Mouse (Mus musculus): ENCODE measurements around the gene Gm49325. TPM values are rescaled to one million over a fixed set of nuclear protein-coding genes. Genes with fewer than 3 reads are reported as not detected.
A peak's percentile ranks its signal among the peaks of the same experiment; 100 is the strongest.

Gene Gm49325
- polyA plus RNA-seq, 1 experiment from 2014 or later = 3.1 TPM

- no peak for ATAC-seq (ENCODE audit: insufficient number of reproducible peaks, low FRiP score, low TSS enrichment, low read depth)
- no peaks in the 10 kb centered on the region for H3K27me3 ChIP-seq
- no peak overlapping the region for H3K4me3 ChIP-seq (replicated peaks)
- H3K9ac ChIP-seq = no peak overlapping the region
- H3K27ac ChIP-seq (replicated peaks) = no peak overlapping the region
- WGBS = 83% methylated on average over 9 of the region's 9 CpGs
- peaks cover 15% of the 10 kb centered on the region for H3K4me1 ChIP-seq
- H3K9me3 ChIP-seq (replicated peaks) = no peaks in the 10 kb centered on the region
- no peak overlapping the region for H3K4me2 ChIP-seq (replicated peaks)
- no peaks in the 10 kb centered on the region for H3K36me3 ChIP-seq
Measured at GRCm38 (mm10) chr10:77652046-77652445, 46.0 kb downstream of the Gm49325 start.

- no peak overlapping the region for H3K4me2 ChIP-seq (replicated peaks)
- H3K27me3 ChIP-seq = no peaks in the 10 kb centered on the region
- H3K4me1 ChIP-seq = peaks cover 9% of the 10 kb centered on the region; the same call in 1 of the 2 replicates
- H3K9me3 ChIP-seq (replicated peaks) = no peaks in the 10 kb centered on the region
- no peak overlapping the region for H3K4me3 ChIP-seq (replicated peaks)
- no peak overlapping the region for H3K9ac ChIP-seq
- WGBS = 50% methylated on average over 15 of the region's 15 CpGs
- H3K27ac ChIP-seq (replicated peaks) = no peak overlapping the region
- no peak for ATAC-seq (ENCODE audit: insufficient number of reproducible peaks, low FRiP score, low TSS enrichment, low read depth)
- no peaks in the 10 kb centered on the region for H3K36me3 ChIP-seq
Measured at GRCm38 (mm10) chr10:77658286-77658994, 52.4 kb downstream of the Gm49325 start.

- WGBS = 44% methylated on average over 43 of the region's 43 CpGs
Measured at GRCm38 (mm10) chr10:77663949-77664665, 58.1 kb downstream of the Gm49325 start.

GRCm38 (mm10) chr10:77666342-77666741, 60.3 kb downstream of the Gm49325 start:
- WGBS = 58% methylated on average over 8 of the region's 8 CpGs
- ATAC-seq (ENCODE audit: insufficient number of reproducible peaks, low FRiP score, low TSS enrichment, low read depth) = no peak
- H3K27ac ChIP-seq (replicated peaks) = no peak overlapping the region
- no peak overlapping the region for H3K9ac ChIP-seq
- no peaks in the 10 kb centered on the region for H3K9me3 ChIP-seq (replicated peaks)
- H3K4me1 ChIP-seq = peaks cover 11% of the 10 kb centered on the region
- no peak overlapping the region for H3K4me3 ChIP-seq (replicated peaks)
- no peaks in the 10 kb centered on the region for H3K36me3 ChIP-seq
- no peak overlapping the region for H3K4me2 ChIP-seq (replicated peaks)
- 0 out of 2 replicates have a peak, but pooled peaks cover 3% of the 10 kb centered on the region for H3K27me3 ChIP-seq

More at GRCm38 (mm10) chr10:77663949-77664665, 58.1 kb downstream of the Gm49325 start:
- 0 out of 2 replicates have a peak, but pooled peaks cover 3% of the 10 kb centered on the region for H3K27me3 ChIP-seq
- no peak overlapping the region for H3K4me3 ChIP-seq (replicated peaks)
- no peak overlapping the region for H3K9ac ChIP-seq
- H3K36me3 ChIP-seq = no peaks in the 10 kb centered on the region
- peaks cover 11% of the 10 kb centered on the region for H3K4me1 ChIP-seq
- no peak for ATAC-seq (ENCODE audit: insufficient number of reproducible peaks, low FRiP score, low TSS enrichment, low read depth)
- H3K27ac ChIP-seq (replicated peaks) = no peak overlapping the region
- H3K4me2 ChIP-seq (replicated peaks) = no peak overlapping the region
- no peaks in the 10 kb centered on the region for H3K9me3 ChIP-seq (replicated peaks)

- Histone ChIP-seq H3K36me3 (no peaks in the 10 kb centered on the region), H3K27me3 (0 out of 2 replicates have a peak, but pooled peaks cover 3% of the 10 kb centered on the region), H3K4me2 (replicated peaks) (no peak overlapping the region), H3K9me3 (replicated peaks) (no peaks in the 10 kb centered on the region), H3K4me1 (peaks cover 11% of the 10 kb centered on the region), H3K27ac (replicated peaks) (no peak overlapping the region), H3K4me3 (replicated peaks) (no peak overlapping the region), H3K9ac (no peak overlapping the region)
- ATAC-seq (ENCODE audit: insufficient number of reproducible peaks, low FRiP score, low TSS enrichment, low read depth) = no peak
- WGBS = 68% methylated on average over 4 of the region's 4 CpGs
Measured at GRCm38 (mm10) chr10:77667402-77667801, 61.4 kb downstream of the Gm49325 start.

GRCm38 (mm10) chr10:77670710-77671109, 64.7 kb downstream of the Gm49325 start:
- WGBS = 65% methylated on average over 4 of the region's 4 CpGs
- no peak overlapping the region for H3K27ac ChIP-seq (replicated peaks)
- no peak overlapping the region for H3K4me3 ChIP-seq (replicated peaks)
- H3K27me3 ChIP-seq = peaks cover 4% of the 10 kb centered on the region; the same call in 1 of the 2 replicates
- H3K4me1 ChIP-seq = peaks cover 22% of the 10 kb centered on the region
- no peaks in the 10 kb centered on the region for H3K36me3 ChIP-seq
- ATAC-seq (ENCODE audit: insufficient number of reproducible peaks, low FRiP score, low TSS enrichment, low read depth) = no peak
- no peak overlapping the region for H3K4me2 ChIP-seq (replicated peaks)
- H3K9me3 ChIP-seq (replicated peaks) = no peaks in the 10 kb centered on the region
- H3K9ac ChIP-seq = no peak overlapping the region

- no peaks in the 10 kb centered on the region for H3K36me3 ChIP-seq
- no peak for ATAC-seq (ENCODE audit: insufficient number of reproducible peaks, low FRiP score, low TSS enrichment, low read depth)
- no peak overlapping the region for H3K4me3 ChIP-seq (replicated peaks)
- no peak overlapping the region for H3K27ac ChIP-seq (replicated peaks)
- peaks cover 10% of the 10 kb centered on the region; the same call in 1 of the 2 replicates for H3K27me3 ChIP-seq
- H3K9ac ChIP-seq = no peak overlapping the region
- no peaks in the 10 kb centered on the region for H3K9me3 ChIP-seq (replicated peaks)
- no peak overlapping the region for H3K4me2 ChIP-seq (replicated peaks)
- WGBS = 74% methylated on average over 4 of the region's 4 CpGs
- peaks cover 17% of the 10 kb centered on the region for H3K4me1 ChIP-seq
Measured at GRCm38 (mm10) chr10:77671519-77671918, 65.5 kb downstream of the Gm49325 start.

GRCm38 (mm10) chr10:77673765-77674164, 67.8 kb downstream of the Gm49325 start:
- H3K27ac ChIP-seq (replicated peaks) = no peak overlapping the region
- H3K4me1 ChIP-seq = peaks cover 24% of the 10 kb centered on the region
- H3K9ac ChIP-seq = no peak overlapping the region
- ATAC-seq (ENCODE audit: insufficient number of reproducible peaks, low FRiP score, low TSS enrichment, low read depth) = no peak
- WGBS = 50% methylated on average over 13 of the region's 13 CpGs
- no peak overlapping the region for H3K4me3 ChIP-seq (replicated peaks)
- no peaks in the 10 kb centered on the region for H3K36me3 ChIP-seq
- no peak overlapping the region for H3K4me2 ChIP-seq (replicated peaks)
- peaks cover 28% of the 10 kb centered on the region for H3K27me3 ChIP-seq
- no peaks in the 10 kb centered on the region for H3K9me3 ChIP-seq (replicated peaks)

GRCm38 (mm10) chr10:77677562-77677961, 71.6 kb downstream of the Gm49325 start:
- Histone ChIP-seq H3K4me3 (replicated peaks) (peak overlapping the region; percentile 35), H3K27ac (replicated peaks) (no peak overlapping the region), H3K27me3 (peaks cover 31% of the 10 kb centered on the region), H3K9me3 (replicated peaks) (no peaks in the 10 kb centered on the region), H3K36me3 (no peaks in the 10 kb centered on the region), H3K9ac (0 out of 2 replicates have a peak overlapping the region, but pooled peaks have one; percentile 10), H3K4me2 (replicated peaks) (peak overlapping the region; percentile 70), H3K4me1 (peaks cover 24% of the 10 kb centered on the region)
- WGBS = under 1% methylated on average over 35 of the region's 35 CpGs
- ATAC-seq (ENCODE audit: insufficient number of reproducible peaks, low FRiP score, low TSS enrichment, low read depth) = peak; percentile 10; the same call in 1 of the 2 replicates

- Histone ChIP-seq H3K9me3 (replicated peaks) (no peaks in the 10 kb centered on the region), H3K4me2 (replicated peaks) (no peak overlapping the region), H3K27ac (replicated peaks) (no peak overlapping the region), H3K27me3 (peaks cover 40% of the 10 kb centered on the region), H3K4me3 (replicated peaks) (no peak overlapping the region), H3K36me3 (no peaks in the 10 kb centered on the region), H3K9ac (no peak overlapping the region), H3K4me1 (peaks cover 11% of the 10 kb centered on the region)
- no peak for ATAC-seq (ENCODE audit: insufficient number of reproducible peaks, low FRiP score, low TSS enrichment, low read depth)
- 62% methylated on average over 7 of the region's 7 CpGs for WGBS
Measured at GRCm38 (mm10) chr10:77682994-77683393, 77.0 kb downstream of the Gm49325 start.

GRCm38 (mm10) chr10:77684181-77684580, 78.2 kb downstream of the Gm49325 start:
- H3K4me2 ChIP-seq (replicated peaks) = no peak overlapping the region
- no peak overlapping the region for H3K9ac ChIP-seq
- no peaks in the 10 kb centered on the region for H3K9me3 ChIP-seq (replicated peaks)
- peaks cover 7% of the 10 kb centered on the region; the same call in 1 of the 2 replicates for H3K4me1 ChIP-seq
- no peak overlapping the region for H3K27ac ChIP-seq (replicated peaks)
- ATAC-seq (ENCODE audit: insufficient number of reproducible peaks, low FRiP score, low TSS enrichment, low read depth) = no peak
- H3K27me3 ChIP-seq = peaks cover 31% of the 10 kb centered on the region
- no peak overlapping the region for H3K4me3 ChIP-seq (replicated peaks)
- H3K36me3 ChIP-seq = no peaks in the 10 kb centered on the region
- WGBS = 12% methylated on average over 8 of the region's 8 CpGs

Measured in embryonic facial prominence, embryonic 15.5 days (tissue).